Mouse (Mus musculus) adrenal gland, postnatal 4 days (tissue): Measurements from ENCODE around the gene Tas2r123. TPM values are rescaled to one million over a fixed set of nuclear protein-coding genes. Genes with fewer than 3 reads are reported as not detected.

Experiments
- DNase-seq, 2 experiments: peaks; one replicate each; pipeline ENCODE4 v3.0.0; 2021 to 2022; ENCODE audit warnings: low spot score in 2 of 2, mixed read lengths in 2 of 2
- long read RNA-seq, 2 experiments: library from polyadenylated mRNA; stranded (forward); transcript quantifications; one replicate each; pipeline ENCODE4 v2.0.0; 2021
- total RNA-seq, 2 experiments: library from RNA; stranded (reverse); gene quantifications; 2 replicates each; pipeline ENCODE4 v1.2.3; 2021

Tas2r123 gene
- not detected for total RNA-seq
- long read RNA-seq, experiment 1, result 0 reads
- long read RNA-seq, experiment 2, result 0 reads

GRCm38 (mm10) chr6:132846842-132847241, at the start of gene Tas2r123:
Tas2r123 (plus strand) TSS chr6:132847142.
- no peak for DNase-seq

- DNase-seq, result no peak
These were observed 44.4 kb upstream of the Tas2r123 start, which contains the start of gene Tas2r117 for GRCm38 (mm10) chr6:132802518-132802917. Tas2r117 (plus strand) TSS chr6:132802818.

- DNase-seq, result no peak
These were observed 8.2 kb downstream of the Tas2r123 start, which contains the start of gene Tas2r116 for GRCm38 (mm10) chr6:132855138-132855537. Tas2r116 (plus strand) TSS chr6:132855438.

- no peak for DNase-seq
These were observed 20.8 kb downstream of the Tas2r123 start, which contains the start of gene Tas2r110 for GRCm38 (mm10) chr6:132867708-132868107. Tas2r110 (plus strand) TSS chr6:132868008.

GRCm38 (mm10) chr6:132892711-132893110, 45.8 kb downstream of the Tas2r123 start, which contains the start of gene Tas2r113:
Tas2r113 (plus strand) TSS chr6:132893011.
- no peak for DNase-seq

Other genes with a start within 250 kb of the Tas2r123 start
- gene A630073D07Rik, start 195.6 kb upstream of the Tas2r123 start, total RNA-seq, result not detected
- gene Tas2r120, start 190.2 kb upstream of the Tas2r123 start, total RNA-seq, result not detected
- gene Tas2r121, start 146.1 kb upstream of the Tas2r123 start, total RNA-seq, result not detected
- not detected for gene Tas2r122, start 135.2 kb upstream of the Tas2r123 start, total RNA-seq
- not detected for gene Tas2r115, start 109.1 kb upstream of the Tas2r123 start, total RNA-seq
- gene Tas2r124, start 92.4 kb upstream of the Tas2r123 start, total RNA-seq, result not detected
- gene Tas2r102, start 85.0 kb upstream of the Tas2r123 start, total RNA-seq, result not detected
- gene Tas2r136, start 69.0 kb upstream of the Tas2r123 start, total RNA-seq, result not detected
- not detected for gene Tas2r117, start 44.3 kb upstream of the Tas2r123 start, total RNA-seq
- not detected for gene Tas2r116, start 8.3 kb downstream of the Tas2r123 start, total RNA-seq
- gene Tas2r110, start 20.9 kb downstream of the Tas2r123 start, total RNA-seq, result not detected
- not detected for gene Tas2r113, start 45.9 kb downstream of the Tas2r123 start, total RNA-seq
- gene Tas2r125, start 62.5 kb downstream of the Tas2r123 start, total RNA-seq, result not detected
- gene Tas2r129, start 104.0 kb downstream of the Tas2r123 start, total RNA-seq, result not detected
- not detected for gene Tas2r131, start 110.8 kb downstream of the Tas2r123 start, total RNA-seq
- gene Tas2r109, start 133.8 kb downstream of the Tas2r123 start, total RNA-seq, result not detected
- not detected for gene Tas2r103, start 190.0 kb downstream of the Tas2r123 start, total RNA-seq
- gene Tas2r140, start 208.7 kb downstream of the Tas2r123 start, total RNA-seq, result not detected